Mouse (Mus musculus) olfactory bulb, adult 2 months (tissue): ENCODE results near the gene Nes. TPM values are rescaled to one million over a fixed set of nuclear protein-coding genes. Genes with fewer than 3 reads are reported as not detected.
A peak's percentile ranks its signal among the peaks of the same experiment; 100 is the strongest.

Experiments
- H3K27ac ChIP-seq: fragments of 200-500 bp; 2 replicates; pipeline ENCODE4 v1.5.1; 2012; ENCODE audit warnings: low read depth, low read length; ENCODE audit not compliant: insufficient read depth
- H3K4me1 ChIP-seq: fragments of 200-500 bp; 2 replicates; pipeline ENCODE4 v1.6.1; 2012; ENCODE audit warnings: low read length; ENCODE audit not compliant: control insufficient read depth, insufficient read depth
- H3K4me3 ChIP-seq: fragments of 200-500 bp; 2 replicates; pipeline ENCODE4 v1.5.1; 2012; ENCODE audit warnings: mild to moderate bottlenecking, low read depth, low read length, moderate library complexity; ENCODE audit not compliant: insufficient read depth
- CTCF ChIP-seq: fragments of 200-500 bp; IDR thresholded peaks from 2 replicates; pipeline ENCODE4 v1.5.1; 2012; ENCODE audit warnings: low read depth, mild to moderate bottlenecking, low read length, moderate library complexity; ENCODE audit not compliant: insufficient read depth
- POLR2A ChIP-seq: fragments of 200-500 bp; IDR thresholded peaks from 2 replicates; pipeline ENCODE4 v1.6.1; 2012; ENCODE audit warnings: mild to moderate bottlenecking, low read depth, low read length, moderate library complexity; ENCODE audit not compliant: insufficient read depth
- WGBS: fragments of 180-500 bp; shearing (Covaris S2); methylation state at CpG from one replicate; pipeline ENCODE4 v1.1.7; 2018; 5-methylcytosine and 5-hydroxymethylcytosine counted together
- polyA plus RNA-seq: library from polyadenylated mRNA; stranded (reverse); fragments of >200 nt; gene quantifications from 2 replicates; pipeline ENCODE4 v1.2.4, GENCODE M21; 2012; ENCODE audit warnings: low replicate concordance; ENCODE audit not compliant: missing spikeins, insufficient read depth, insufficient read length

The Nes gene
- not detected in 2 replicates for polyA plus RNA-seq

DNA sequence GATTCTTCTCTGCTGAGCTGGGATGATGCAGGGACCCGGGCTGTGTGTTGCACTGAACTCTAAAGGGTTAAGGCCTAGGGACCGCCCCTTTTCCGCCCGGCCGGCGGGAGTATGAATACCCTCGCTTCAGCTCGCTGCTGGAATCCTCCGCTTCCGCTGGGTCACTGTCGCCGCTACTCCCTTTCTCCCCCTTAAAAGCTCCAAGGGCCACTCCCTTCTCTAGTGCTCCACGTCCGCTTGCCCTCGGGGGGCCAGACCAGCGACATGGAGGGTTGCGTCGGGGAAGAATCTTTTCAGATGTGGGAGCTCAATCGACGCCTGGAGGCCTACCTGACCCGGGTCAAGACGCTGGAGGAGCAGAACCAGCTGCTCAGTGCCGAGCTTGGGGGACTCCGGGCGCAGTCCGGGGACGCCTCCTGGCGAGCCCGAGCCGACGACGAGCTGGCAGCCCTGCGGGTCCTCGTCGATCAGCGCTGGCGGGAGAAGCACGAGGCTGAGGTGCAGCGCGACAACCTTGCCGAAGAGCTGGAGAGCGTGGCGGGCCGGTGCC is at the start of gene Nes:
TSS of gene Nes (plus strand) at position 140 of the 550 bp plus-strand sequence.
- WGBS: under 1% methylated on average over 44 of the region's 44 CpGs
- peak within 1 kb of the TSS; percentile 38 for H3K4me3 ChIP-seq
- H3K27ac ChIP-seq: no peak within 1 kb of the TSS
- TF ChIP-seq POLR2A: no peak
- no peak for TF ChIP-seq CTCF
- H3K4me1 ChIP-seq: peaks cover 35% of the 10 kb centered on the region

DNA sequence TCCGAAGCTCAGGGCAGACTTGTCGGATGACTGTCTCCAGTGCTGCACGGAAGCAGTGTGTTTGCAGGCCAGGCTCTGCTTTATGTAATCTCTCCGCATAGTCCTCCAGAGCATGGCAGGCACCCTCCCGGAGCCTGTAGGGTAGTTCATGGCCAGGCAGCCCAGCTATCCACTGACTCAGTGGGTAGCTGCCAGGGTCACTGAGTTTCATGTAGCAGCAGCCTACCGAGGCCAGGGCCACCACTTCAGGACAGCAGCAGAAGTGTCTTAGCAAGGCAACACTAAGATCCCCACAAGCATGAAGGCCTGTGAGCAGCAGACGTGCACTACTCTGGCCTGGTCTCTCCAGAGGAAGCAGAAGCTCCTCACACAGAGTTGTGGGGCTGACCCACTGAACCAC is 45.9 kb upstream of the Nes start:
- Histone ChIP-seq H3K27ac (no peak overlapping the region), H3K4me1 (no peaks in the 10 kb centered on the region; the same call in 1 of the 2 replicates), H3K4me3 (no peak overlapping the region)
- TF ChIP-seq POLR2A (no peak), CTCF (no peak)
- WGBS: 90% methylated on average over 7 of the region's 7 CpGs

DNA sequence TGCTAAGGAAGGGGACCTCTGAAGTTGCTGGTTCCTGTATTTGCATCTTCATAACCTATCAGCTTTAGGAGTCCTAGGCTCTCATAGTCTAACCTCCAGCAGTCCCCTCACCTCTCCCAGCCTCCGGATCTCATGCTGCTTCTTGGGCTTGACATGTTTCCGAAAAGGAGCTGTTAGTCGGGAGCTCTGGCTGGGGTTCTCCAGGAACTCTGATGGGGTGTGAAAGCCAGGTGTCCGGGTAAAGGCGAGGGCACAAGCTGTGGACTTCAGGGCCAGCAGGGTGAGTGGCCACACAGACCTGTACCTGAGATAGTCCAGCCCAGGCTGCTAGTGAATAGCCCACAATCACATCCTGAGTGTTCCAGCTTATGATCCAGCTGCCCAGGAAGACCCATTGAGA is 43.4 kb upstream of the Nes start:
- TF ChIP-seq CTCF (no peak), POLR2A (no peak)
- Histone ChIP-seq H3K4me3 (no peak overlapping the region), H3K27ac (no peak overlapping the region), H3K4me1 (peaks cover 4% of the 10 kb centered on the region)
- WGBS: 90% methylated on average over 5 of the region's 5 CpGs

GRCm38 (mm10) chr3:87929341-87930077 is 41.4 kb upstream of the Nes start:
- TF ChIP-seq CTCF (no peak), POLR2A (no peak)
- Histone ChIP-seq H3K4me1 (peaks cover 5% of the 10 kb centered on the region), H3K27ac (peak overlapping the region; percentile 68; the same call in 1 of the 2 replicates), H3K4me3 (peak overlapping the region; percentile 81)
- 4% methylated on average over 26 of the region's 26 CpGs for WGBS

GRCm38 (mm10) chr3:87930078-87930795 is 40.6 kb upstream of the Nes start, which contains the start of the genes Isg20l2 and Rrnad1:
TSS of gene Isg20l2 (plus strand) at chr3:87930314.
TSS of gene Rrnad1 (minus strand) at chr3:87930717.
- peaks cover 8% of the 10 kb centered on the region for H3K4me1 ChIP-seq
- TF ChIP-seq POLR2A (peak; percentile 50), CTCF (peak; percentile 86)
- peak within 1 kb of the TSS; percentile 68; the same call in 1 of the 2 replicates for H3K27ac ChIP-seq
- peak within 1 kb of the TSS; percentile 81 for H3K4me3 ChIP-seq
- under 1% methylated on average over 78 of the region's 78 CpGs for WGBS

GRCm38 (mm10) chr3:87934026-87934425 is 36.9 kb upstream of the Nes start:
- 46% methylated on average over 5 of the region's 5 CpGs for WGBS
- no peak for TF ChIP-seq POLR2A
- TF ChIP-seq CTCF: no peak
- H3K4me3 ChIP-seq: no peak overlapping the region
- H3K27ac ChIP-seq: no peak overlapping the region
- H3K4me1 ChIP-seq: peaks cover 13% of the 10 kb centered on the region

- no peak for TF ChIP-seq CTCF
- TF ChIP-seq POLR2A: no peak
These were observed 36.4 kb upstream of the Nes start for GRCm38 (mm10) chr3:87934501-87934900.

DNA sequence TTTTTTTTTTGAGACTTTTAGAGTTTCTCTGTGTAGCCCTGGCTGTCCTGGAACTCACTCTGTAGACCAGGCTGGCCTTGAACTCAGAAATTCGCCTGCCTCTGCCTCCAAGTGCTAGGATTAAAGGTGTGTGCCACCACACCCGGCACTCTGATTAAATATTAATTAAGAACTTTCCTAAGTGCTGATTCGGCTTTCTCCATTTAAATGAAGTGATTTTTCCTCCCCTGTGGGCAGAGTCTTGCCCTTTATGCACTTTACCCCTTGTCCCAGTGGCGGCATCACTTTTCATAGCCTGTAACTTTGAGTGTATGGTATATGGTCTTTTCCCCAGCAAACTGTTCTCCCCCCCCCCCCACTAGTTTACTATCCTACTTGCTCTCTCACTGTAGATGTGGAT is 35.7 kb upstream of the Nes start:
- Histone ChIP-seq H3K4me1 (peaks cover 13% of the 10 kb centered on the region), H3K4me3 (no peak overlapping the region), H3K27ac (no peak overlapping the region)
- TF ChIP-seq CTCF (no peak), POLR2A (no peak)
- WGBS: 82% methylated on average over 4 of the region's 4 CpGs

More at GRCm38 (mm10) chr3:87934501-87934900, 36.4 kb upstream of the Nes start:
- Histone ChIP-seq H3K4me1 (peaks cover 13% of the 10 kb centered on the region), H3K27ac (no peak overlapping the region), H3K4me3 (no peak overlapping the region)
- WGBS: 45% methylated on average over 4 of the region's 4 CpGs

GRCm38 (mm10) chr3:87935776-87936175 is 35.1 kb upstream of the Nes start:
- peaks cover 13% of the 10 kb centered on the region for H3K4me1 ChIP-seq
- WGBS: 89% methylated on average over 2 of the region's 2 CpGs
- 0 out of 2 replicates have a peak, but pooled peaks have one; percentile 30 for TF ChIP-seq CTCF
- no peak for TF ChIP-seq POLR2A
- no peak overlapping the region for H3K27ac ChIP-seq
- no peak overlapping the region for H3K4me3 ChIP-seq
